Mouse (Mus musculus) left cerebral cortex, postnatal 25 days (tissue): ENCODE measurements around the gene Fcgr4. TPM values are rescaled to one million over a fixed set of nuclear protein-coding genes. Genes with fewer than 3 reads are reported as not detected.

Experiments
- DNase-seq, 2 experiments: peaks; one replicate each; pipeline ENCODE4 v3.0.0; 2022; ENCODE audit warnings: low spot score in 2 of 2, mixed read lengths in 1 of 2
- intact Hi-C: fragments of 180-260 bp; cut with DNase I; formaldehyde crosslinking; loops from one replicate; pipeline ENCODE4 v1.15.1; 2025
- total RNA-seq, 2 experiments: library from RNA; stranded (reverse); gene quantifications; 2 replicates each; pipeline ENCODE4 v1.2.3; 2021

Gene Fcgr4
- total RNA-seq, 2 experiments from 2014 or later = not detected

GRCm38 (mm10) chr1:171005586-171005985, 13.1 kb upstream of the Fcgr4 start:
- DNase-seq = no peak
- intact Hi-C loops = no loop called here

DNA sequence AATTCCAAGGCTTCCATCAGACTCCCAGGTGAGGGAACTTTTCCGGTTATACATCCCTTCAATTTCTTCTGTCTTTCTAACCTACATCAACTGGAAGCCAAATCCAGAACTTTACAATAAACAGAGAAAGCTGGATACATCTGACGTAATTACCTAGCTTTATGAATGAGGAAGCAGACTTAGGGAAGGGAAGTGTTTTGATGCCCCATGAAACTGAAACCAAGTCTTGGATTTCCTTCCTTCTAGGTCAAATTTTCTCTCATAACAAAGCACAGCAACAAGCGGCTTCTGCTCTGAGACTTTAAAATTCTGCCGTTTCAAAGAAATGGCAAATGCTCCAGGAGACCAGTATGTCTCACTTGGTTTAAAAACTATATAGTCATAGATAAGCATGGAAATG, 12.4 kb upstream of the Fcgr4 start:
- no peak for DNase-seq
- intact Hi-C loops = no loop called here

GRCm38 (mm10) chr1:171006905-171007304, 11.8 kb upstream of the Fcgr4 start:
- intact Hi-C loops = no loop called here
- no peak for DNase-seq

DNA sequence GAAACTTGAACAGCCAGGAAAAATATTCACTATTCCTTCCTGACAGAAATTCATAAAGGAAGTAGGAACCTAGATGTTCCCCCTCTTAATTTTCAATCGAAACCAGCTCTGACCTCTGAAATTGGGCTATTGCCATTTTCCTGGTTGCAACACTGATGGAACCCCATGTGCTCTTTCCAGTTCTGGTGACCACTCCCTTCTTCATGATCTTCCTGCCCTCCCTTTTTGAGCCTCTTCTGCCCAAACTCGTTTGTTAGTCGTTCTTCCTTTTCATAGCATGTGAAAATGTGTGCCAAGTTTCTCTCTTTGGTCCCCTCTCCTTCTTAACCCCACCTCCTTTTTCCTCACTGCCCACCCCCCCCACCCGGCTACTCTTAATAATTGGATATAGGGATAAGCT, 7.0 kb upstream of the Fcgr4 start:
- DNase-seq = no peak
- intact Hi-C loops = no loop called here

- intact Hi-C loops = no loop called here
- DNase-seq = no peak
Observed at GRCm38 (mm10) chr1:171016676-171017356, 1.9 kb upstream of the Fcgr4 start.

GRCm38 (mm10) chr1:171017468-171018158, 1.1 kb upstream of the Fcgr4 start:
- intact Hi-C loops = no loop called here
- no peak for DNase-seq

- DNase-seq = peak in 1 of 2 experiments; percentile 77
- intact Hi-C loops = no loop called here
Observed at GRCm38 (mm10) chr1:171019311-171019950, 711 bp downstream of the Fcgr4 start.

- intact Hi-C loops = no loop called here
Observed at GRCm38 (mm10) chr1:171031752-171032151, 13.0 kb downstream of the Fcgr4 start.

DNA sequence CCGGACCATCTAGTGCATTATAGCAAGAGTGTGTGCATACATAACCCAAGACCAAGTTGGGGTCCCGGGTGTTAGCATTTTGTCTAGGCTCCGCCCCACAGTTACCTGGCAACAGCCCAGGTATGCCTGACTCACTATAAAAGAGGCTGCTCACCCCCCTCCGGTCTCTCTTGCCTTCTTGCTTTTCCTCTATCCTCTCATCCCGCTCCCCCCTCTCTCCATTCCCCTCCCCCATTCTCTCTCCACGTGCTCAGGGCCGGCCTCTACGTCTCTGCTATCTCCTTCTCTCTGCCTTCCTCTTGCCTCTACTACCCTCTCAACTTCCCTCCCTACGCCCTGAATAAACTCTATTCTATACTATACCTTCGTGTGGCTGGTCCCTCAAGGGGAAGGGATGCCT, 14.0 kb downstream of the Fcgr4 start:
- intact Hi-C loops = no loop called here
- no peak for DNase-seq

More at GRCm38 (mm10) chr1:171031752-171032151, 13.0 kb downstream of the Fcgr4 start:
- no peak for DNase-seq

GRCm38 (mm10) chr1:171033196-171033595, 14.5 kb downstream of the Fcgr4 start:
- peak; percentile 41 to 42 for DNase-seq
- intact Hi-C loops = no loop called here

DNA sequence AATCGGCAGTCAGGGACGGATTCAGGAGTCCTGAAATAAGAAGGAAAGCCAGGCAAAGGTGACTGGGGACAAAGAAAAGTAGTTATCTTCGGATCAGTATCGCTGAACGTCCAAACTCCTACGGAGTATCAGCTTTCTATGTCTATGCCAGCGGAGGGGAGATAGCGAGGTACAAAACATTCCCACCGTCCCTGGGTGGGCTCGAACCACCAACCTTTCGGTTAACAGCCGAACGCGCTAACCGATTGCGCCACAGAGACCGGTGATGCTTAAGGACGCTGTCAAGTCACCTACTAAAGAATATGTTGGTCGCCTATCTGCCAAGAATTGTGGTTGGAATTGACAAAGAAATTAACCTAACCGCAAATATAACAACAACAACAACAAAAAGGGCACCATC, 15.0 kb downstream of the Fcgr4 start:
- intact Hi-C loops = loop anchor here (2.0 kb wide), 1 partner anchor 69 kb away; no protein-coding TSS in a partner anchor
- DNase-seq = peak; percentile 91 to 92

DNA sequence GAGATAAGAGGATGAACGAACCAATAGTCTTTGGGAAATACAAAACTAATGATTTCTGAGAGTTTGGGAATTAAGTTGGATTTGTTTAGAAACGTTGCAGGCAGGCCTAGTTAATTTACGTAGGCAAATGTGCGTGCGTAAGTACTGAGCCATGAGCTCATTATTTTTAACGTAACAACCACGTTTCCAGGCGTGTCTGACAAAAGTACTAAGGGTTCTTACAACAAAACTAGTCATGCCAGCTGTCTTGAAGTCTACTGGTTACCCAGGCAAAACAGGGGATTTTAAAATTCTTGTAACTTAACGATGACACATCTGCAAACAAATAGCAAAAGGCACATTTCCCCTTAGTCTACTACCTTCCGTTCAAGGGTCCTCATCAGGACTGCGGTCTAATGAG, 15.5 kb downstream of the Fcgr4 start:
- intact Hi-C loops = loop anchor here (2.0 kb wide), 1 partner anchor 69 kb away; no protein-coding TSS in a partner anchor
- DNase-seq = peak; percentile 26 to 46

GRCm38 (mm10) chr1:171035611-171036010, 16.9 kb downstream of the Fcgr4 start:
- intact Hi-C loops = loop anchor here (2.0 kb wide), 1 partner anchor 67 kb away; no protein-coding TSS in a partner anchor
- DNase-seq = no peak

GRCm38 (mm10) chr1:171036550-171037324, 18.0 kb downstream of the Fcgr4 start:
- DNase-seq = peak; percentile 84 to 89
- intact Hi-C loops = no loop called here

DNA sequence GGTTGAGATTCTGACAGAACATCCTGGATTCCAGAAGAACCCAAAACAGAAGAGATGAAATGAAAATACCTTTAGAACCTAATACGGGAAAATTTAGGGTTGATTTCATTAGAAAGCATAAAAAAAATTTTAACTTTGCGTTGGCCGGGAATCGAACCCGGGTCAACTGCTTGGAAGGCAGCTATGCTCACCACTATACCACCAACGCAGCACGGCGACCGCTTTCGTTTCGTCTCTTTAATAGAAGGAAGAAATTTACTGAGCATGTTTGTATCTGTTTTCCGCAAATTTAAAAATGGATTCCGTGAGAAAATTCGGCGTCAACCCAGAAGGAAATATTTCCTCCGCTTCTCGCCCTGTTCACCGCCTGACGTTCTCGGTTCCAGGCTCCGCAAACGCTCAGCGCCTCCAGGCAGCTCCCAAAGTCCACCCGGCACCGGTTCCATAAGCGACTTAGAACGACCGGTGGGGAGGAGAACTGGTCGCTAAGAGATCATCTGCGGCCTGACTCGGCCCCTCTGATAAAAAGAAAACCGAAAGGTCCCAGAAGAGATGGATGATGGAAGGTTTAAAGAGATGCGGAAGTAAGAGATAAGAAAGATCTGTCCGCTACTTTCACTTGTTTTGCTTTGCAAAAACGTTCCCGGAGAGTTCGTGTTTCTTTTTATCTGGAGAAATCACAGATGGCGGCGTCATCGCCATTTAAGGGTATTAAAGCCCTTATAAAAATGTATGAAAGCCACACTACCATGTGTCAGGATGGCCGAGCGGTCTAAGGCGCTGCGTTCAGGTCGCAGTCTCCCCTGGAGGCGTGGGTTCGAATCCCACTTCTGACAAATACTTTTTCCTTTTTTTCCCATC, 19.4 kb downstream of the Fcgr4 start:
- DNase-seq = peak; percentile 88 to 92

DNA sequence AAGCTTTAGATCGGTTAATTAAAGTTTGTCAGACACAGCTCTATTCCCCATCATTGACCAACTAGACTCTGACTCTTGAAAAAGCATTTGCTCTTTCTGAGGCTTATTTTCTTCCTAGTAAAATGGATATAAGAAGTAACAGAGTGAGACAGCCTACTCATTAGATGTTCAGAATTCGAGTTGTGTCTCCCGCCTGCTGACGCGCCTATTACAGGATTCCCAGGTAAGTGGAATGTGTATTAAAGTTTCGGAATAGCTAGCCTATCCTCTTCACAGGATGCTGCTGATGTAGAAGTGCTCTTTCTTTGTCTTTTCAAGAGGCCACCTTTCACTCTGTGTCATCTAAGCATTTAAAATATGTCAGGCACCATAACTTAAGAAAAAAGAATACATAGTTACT, 20.4 kb downstream of the Fcgr4 start:
- intact Hi-C loops = loop anchor here (2.0 kb wide), 1 partner anchor 72 kb away; no protein-coding TSS in a partner anchor
- no peak for DNase-seq

More for the DNA sequence above, 19.4 kb downstream of the Fcgr4 start:
- intact Hi-C loops = loop anchor here (2.0 kb wide), 1 partner anchor 73 kb away; no protein-coding TSS in a partner anchor

GRCm38 (mm10) chr1:171039880-171040279, 21.2 kb downstream of the Fcgr4 start:
- intact Hi-C loops = loop anchor here (2.0 kb wide), 1 partner anchor 71 kb away; no protein-coding TSS in a partner anchor
- DNase-seq = peak in 1 of 2 experiments; percentile 34

GRCm38 (mm10) chr1:171043594-171044153, 25.0 kb downstream of the Fcgr4 start:
- no peak for DNase-seq
- intact Hi-C loops = no loop called here
